Mouse (Mus musculus) forebrain, embryonic 16.5 days (tissue): ENCODE results near the gene Sprr1a. TPM values are rescaled to one million over a fixed set of nuclear protein-coding genes. Genes with fewer than 3 reads are reported as not detected.
"Not testable (repeated sequence)": the region's sequence is repeated elsewhere in the genome, so short reads cannot be mapped to it uniquely, and the experiment has no call there.

Experiments used
- ATAC-seq: fragments of 200-750 bp; cut with Nextera tagmentation; 2 replicates; pipeline ENCODE4 v1.8.0; 2017; ENCODE audit warnings: mild to moderate bottlenecking, moderate library complexity
- H3K27ac ChIP-seq: fragments of 300-500 bp; sonication (generic); 2 replicates; pipeline ENCODE4 v1.5.1; 2014; ENCODE audit warnings: low read length, control low read depth
- H3K27me3 ChIP-seq: fragments of 300-500 bp; sonication (generic); replicated peaks from 2 replicates; pipeline ENCODE4 v1.6.1; 2014; ENCODE audit warnings: low read length; ENCODE audit not compliant: control insufficient read depth, insufficient read depth
- H3K36me3 ChIP-seq: fragments of 300-500 bp; sonication (generic); 2 replicates; pipeline ENCODE4 v1.6.1; 2014; ENCODE audit not compliant: control insufficient read depth, insufficient read depth
- H3K4me1 ChIP-seq: fragments of 300-500 bp; sonication (generic); replicated peaks from 2 replicates; pipeline ENCODE4 v1.6.1; 2014; ENCODE audit warnings: low read length; ENCODE audit not compliant: control insufficient read depth, insufficient read depth
- H3K4me2 ChIP-seq: fragments of 300-500 bp; sonication (generic); 2 replicates; pipeline ENCODE4 v1.6.1; 2014; ENCODE audit warnings: mild to moderate bottlenecking, low read length, control low read depth
- H3K4me3 ChIP-seq: fragments of 300-500 bp; sonication (generic); replicated peaks from 2 replicates; pipeline ENCODE4 v1.5.1; 2014; ENCODE audit warnings: mild to moderate bottlenecking, low read length, control low read depth
- H3K9ac ChIP-seq: fragments of 300-500 bp; sonication (generic); replicated peaks from 2 replicates; pipeline ENCODE4 v1.6.1; 2014; ENCODE audit warnings: low read depth, low read length, control low read depth
- H3K9me3 ChIP-seq: fragments of 300-500 bp; sonication (generic); 2 replicates; pipeline ENCODE4 v1.6.1; 2016; ENCODE audit warnings: low read length; ENCODE audit not compliant: control insufficient read depth
- WGBS: fragments of 180-500 bp; shearing (Covaris S2); extraction: QIAGEN DNeasy Blood & Tissue Kit; methylation state at CpG from one replicate; pipeline ENCODE4 v1.1.7; 2014; 5-methylcytosine and 5-hydroxymethylcytosine counted together
- polyA plus RNA-seq: library from polyadenylated mRNA; unstranded; fragments of >200 nt; fragmentation: Nextera tagmentation; extraction: Ambion mirVana; gene quantifications from 2 replicates; pipeline ENCODE4 v1.2.1, GENCODE M21; 2015

The Sprr1a gene
- polyA plus RNA-seq: 0.32 TPM in 1 of 2 replicates, not detected in the other

- no peaks in the 10 kb centered on the region for H3K9me3 ChIP-seq
- ATAC-seq: no peak
- no peak within 1 kb of the TSS for H3K4me3 ChIP-seq
These were observed at the start of gene Sprr1a for GRCm38 (mm10) chr3:92485863-92486262. Gene Sprr1a, minus strand, starts transcription at chr3:92485895.

GRCm38 (mm10) chr3:92534411-92534810, 48.7 kb upstream of the Sprr1a start, which contains the start of gene 2310046K23Rik:
Gene 2310046K23Rik, minus strand, starts transcription at chr3:92534511.
- H3K4me3 ChIP-seq: no peak within 1 kb of the TSS
- ATAC-seq: no peak
- no peaks in the 10 kb centered on the region for H3K4me1 ChIP-seq
- 92% methylated on average over 3 of the region's 3 CpGs for WGBS
- no peaks in the 10 kb centered on the region for H3K9me3 ChIP-seq
- H3K27me3 ChIP-seq: no peaks in the 10 kb centered on the region
- H3K36me3 ChIP-seq: no peaks in the 10 kb centered on the region
- H3K4me2 ChIP-seq: no peak within 1 kb of the TSS
- no peak within 1 kb of the TSS for H3K27ac ChIP-seq
- H3K9ac ChIP-seq: no peak within 1 kb of the TSS

More at GRCm38 (mm10) chr3:92485863-92486262, at the start of gene Sprr1a:
- Histone ChIP-seq H3K4me2 (no peak within 1 kb of the TSS), H3K27me3 (no peaks in the 10 kb centered on the region), H3K27ac (no peak within 1 kb of the TSS), H3K4me1 (no peaks in the 10 kb centered on the region), H3K36me3 (no peaks in the 10 kb centered on the region), H3K9ac (no peak within 1 kb of the TSS)

DNA sequence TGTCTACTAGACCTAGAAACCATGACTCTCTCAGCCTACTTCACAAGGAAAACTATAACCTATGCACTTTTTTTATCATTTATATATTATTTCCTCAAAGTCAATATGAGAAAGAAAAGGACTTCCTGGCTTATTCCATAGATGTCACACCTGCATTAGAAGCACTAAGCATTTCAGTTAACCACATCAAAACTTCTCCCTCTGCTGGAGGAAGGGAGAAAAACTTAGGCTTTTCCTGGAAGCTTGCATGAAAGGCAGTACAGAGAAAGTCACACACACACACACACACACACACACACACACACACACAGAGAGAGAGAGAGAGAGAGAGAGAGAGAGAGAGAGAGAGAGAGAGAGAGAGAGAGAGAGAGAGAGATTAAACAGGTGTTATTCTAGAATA, 26.6 kb upstream of the Sprr1a start:
- no peak overlapping the region for H3K9ac ChIP-seq
- no peak overlapping the region for H3K4me3 ChIP-seq
- H3K9me3 ChIP-seq: no peaks in the 10 kb centered on the region
- H3K27ac ChIP-seq: no peak overlapping the region
- no peaks in the 10 kb centered on the region for H3K27me3 ChIP-seq
- no peaks in the 10 kb centered on the region for H3K36me3 ChIP-seq
- H3K4me2 ChIP-seq: no peak overlapping the region
- no peaks in the 10 kb centered on the region for H3K4me1 ChIP-seq
- no peak for ATAC-seq

GRCm38 (mm10) chr3:92510786-92511185, 25.1 kb upstream of the Sprr1a start:
- Histone ChIP-seq H3K27me3 (no peaks in the 10 kb centered on the region), H3K36me3 (no peaks in the 10 kb centered on the region), H3K27ac (no peak overlapping the region), H3K9ac (no peak overlapping the region), H3K4me1 (no peaks in the 10 kb centered on the region), H3K4me2 (no peak overlapping the region), H3K9me3 (no peaks in the 10 kb centered on the region), H3K4me3 (no peak overlapping the region)
- ATAC-seq: no peak

- WGBS: 95% methylated on average over 1 of the region's 1 CpGs
- H3K27me3 ChIP-seq: no peaks in the 10 kb centered on the region
These were observed 22.5 kb upstream of the Sprr1a start for GRCm38 (mm10) chr3:92508185-92508584.

GRCm38 (mm10) chr3:92503528-92503927, 17.8 kb upstream of the Sprr1a start:
- H3K9ac ChIP-seq: no peak overlapping the region
- no peak overlapping the region for H3K4me2 ChIP-seq
- no peaks in the 10 kb centered on the region for H3K4me1 ChIP-seq
- H3K27ac ChIP-seq: no peak overlapping the region
- no peaks in the 10 kb centered on the region for H3K9me3 ChIP-seq
- H3K4me3 ChIP-seq: no peak overlapping the region
- ATAC-seq: no peak
- no peaks in the 10 kb centered on the region for H3K36me3 ChIP-seq
- no peaks in the 10 kb centered on the region for H3K27me3 ChIP-seq

More at GRCm38 (mm10) chr3:92508185-92508584, 22.5 kb upstream of the Sprr1a start:
- Histone ChIP-seq H3K9me3 (no peaks in the 10 kb centered on the region), H3K4me3 (no peak overlapping the region), H3K36me3 (no peaks in the 10 kb centered on the region), H3K27ac (no peak overlapping the region), H3K9ac (no peak overlapping the region), H3K4me2 (no peak overlapping the region), H3K4me1 (no peaks in the 10 kb centered on the region)
- no peak for ATAC-seq

DNA sequence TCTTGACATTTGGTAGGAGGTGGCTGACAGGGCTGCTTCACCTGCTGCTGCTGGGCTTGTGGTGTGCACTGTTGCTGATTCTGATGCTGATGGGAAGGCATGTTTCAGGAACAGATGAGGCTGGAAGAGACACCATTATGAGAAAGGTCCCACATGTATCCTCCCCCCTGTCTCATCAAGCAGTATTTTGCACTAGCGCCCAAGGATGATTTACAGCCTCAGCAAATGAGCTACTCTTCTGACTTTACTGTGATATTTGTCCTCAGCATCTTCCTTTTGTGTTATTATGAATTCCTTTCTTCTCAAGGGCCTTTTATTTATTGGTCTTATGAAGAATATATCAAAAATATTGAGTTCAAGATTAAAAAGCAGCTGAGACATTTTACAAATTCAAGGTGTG, 14.7 kb upstream of the Sprr1a start, which contains the start of gene Sprr4:
Gene Sprr4 (minus strand): TSS at position 101 of the 400 bp plus-strand sequence.
- 100% methylated on average over 1 of the region's 1 CpGs for WGBS
- no peaks in the 10 kb centered on the region for H3K36me3 ChIP-seq
- H3K4me3 ChIP-seq: no peak within 1 kb of the TSS
- no peak for ATAC-seq
- no peak within 1 kb of the TSS for H3K27ac ChIP-seq
- H3K4me1 ChIP-seq: no peaks in the 10 kb centered on the region
- H3K27me3 ChIP-seq: no peaks in the 10 kb centered on the region
- H3K4me2 ChIP-seq: no peak within 1 kb of the TSS
- no peaks in the 10 kb centered on the region for H3K9me3 ChIP-seq
- H3K9ac ChIP-seq: no peak within 1 kb of the TSS

DNA sequence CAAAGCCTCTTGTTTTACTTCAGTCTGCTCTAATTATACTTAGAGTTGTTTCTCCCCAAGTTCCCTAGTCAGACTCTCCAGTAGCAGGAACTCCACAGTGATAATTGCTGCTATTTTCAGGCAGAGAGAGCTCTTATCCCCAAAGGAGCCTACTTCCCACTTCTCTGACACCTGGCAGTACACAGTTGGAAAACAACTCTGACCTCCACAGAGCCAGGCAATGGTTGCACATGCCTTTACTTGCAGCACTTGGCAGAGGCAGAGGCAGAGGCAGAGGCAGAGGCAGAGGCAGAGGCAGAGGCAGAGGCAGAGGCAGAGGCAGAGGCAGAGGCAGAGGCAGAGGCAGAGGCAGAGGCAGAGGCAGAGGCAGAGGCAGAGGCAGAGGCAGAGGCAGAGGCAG, 4.6 kb upstream of the Sprr1a start:
- not testable (repeated sequence) for H3K27me3 ChIP-seq, H3K36me3 ChIP-seq, H3K4me1 ChIP-seq, H3K4me2 ChIP-seq, H3K27ac ChIP-seq, ATAC-seq, H3K9me3 ChIP-seq, H3K4me3 ChIP-seq, H3K9ac ChIP-seq

DNA sequence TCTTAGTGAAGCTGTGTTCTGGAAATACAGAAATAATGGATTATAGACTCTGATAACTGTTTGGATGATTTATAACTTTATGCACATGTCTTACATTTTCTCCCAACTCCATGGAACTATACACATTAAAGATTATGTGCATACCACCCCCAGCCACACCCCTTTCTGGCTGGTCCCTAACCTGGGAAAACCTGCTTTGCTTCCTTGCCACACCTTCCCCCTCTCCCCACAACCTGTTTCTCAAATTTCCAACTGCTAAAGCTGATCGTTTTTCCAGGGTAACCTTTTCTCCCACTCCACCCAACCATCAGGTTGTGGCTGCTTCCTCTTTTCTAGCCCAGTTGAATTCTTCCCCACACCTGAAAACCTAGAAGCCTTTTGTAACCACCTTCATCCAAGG, 612 bp upstream of the Sprr1a start:
- Histone ChIP-seq H3K9me3 (no peaks in the 10 kb centered on the region), H3K27ac (no peak overlapping the region), H3K9ac (no peak overlapping the region), H3K4me1 (no peaks in the 10 kb centered on the region), H3K27me3 (no peaks in the 10 kb centered on the region), H3K4me2 (no peak overlapping the region), H3K4me3 (no peak overlapping the region), H3K36me3 (no peaks in the 10 kb centered on the region)
- 61% methylated on average over 1 of the region's 1 CpGs for WGBS
- ATAC-seq: no peak

- H3K9me3 ChIP-seq, H3K9ac ChIP-seq, H3K27ac ChIP-seq, H3K4me1 ChIP-seq, ATAC-seq, H3K27me3 ChIP-seq, H3K4me3 ChIP-seq, H3K4me2 ChIP-seq, H3K36me3 ChIP-seq: not testable (repeated sequence)
These were observed 4.4 kb downstream of the Sprr1a start for GRCm38 (mm10) chr3:92481249-92481648.
